Mouse (Mus musculus) embryo, embryonic 9.5 days (tissue): ENCODE results near the gene Ctdspl.

Experiments used
- DNase-seq: peaks from one replicate; pipeline ENCODE4 v3.0.0-alpha.2; 2017; ENCODE audit errors: extremely low spot score

Ctdspl gene

GRCm38 (mm10) chr9:118949124-118949523, 22.9 kb downstream of the Ctdspl start:
- DNase-seq, result no peak

DNA sequence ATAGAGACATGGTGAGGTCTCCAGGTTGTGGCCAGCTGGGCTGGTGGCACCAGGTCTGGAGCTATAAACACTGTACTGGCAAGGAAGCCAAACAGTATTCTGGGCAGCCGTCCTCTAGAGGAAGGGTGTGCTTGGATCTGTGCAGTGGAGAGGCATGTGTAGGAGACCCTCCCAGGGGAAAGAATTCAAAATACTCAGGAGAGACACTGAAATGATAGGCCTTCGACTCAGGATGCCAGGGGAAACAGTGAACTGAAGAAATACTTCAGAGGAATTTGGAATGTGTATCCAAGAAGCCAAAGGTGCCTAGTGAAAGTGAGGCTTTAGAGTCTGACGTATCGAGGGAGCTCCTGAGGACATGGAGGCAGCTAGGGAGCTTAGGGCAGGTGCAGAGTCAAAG, 23.4 kb downstream of the Ctdspl start:
- no peak for DNase-seq

DNA sequence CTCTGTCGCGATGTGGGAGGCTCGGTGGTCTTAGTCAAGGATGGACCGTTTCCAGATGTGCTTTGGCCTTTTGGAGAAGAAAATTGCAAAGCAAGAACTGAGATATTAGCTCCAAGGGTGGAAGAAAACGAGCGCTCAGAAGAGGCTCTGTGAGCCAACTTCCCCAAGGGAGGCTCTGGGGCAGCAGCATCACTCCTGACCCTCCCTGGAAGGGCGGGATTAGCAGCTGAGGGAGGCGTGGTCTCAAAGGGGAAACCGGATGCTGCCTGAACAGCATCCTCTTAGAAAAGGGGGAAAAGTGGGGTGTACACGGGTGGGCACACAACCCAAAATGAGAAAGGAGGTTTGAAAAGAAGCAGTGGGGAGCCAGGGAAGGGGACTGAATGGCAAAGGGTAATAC, 23.8 kb downstream of the Ctdspl start:
- DNase-seq, result no peak

GRCm38 (mm10) chr9:118950751-118951150, 24.5 kb downstream of the Ctdspl start:
- no peak for DNase-seq

- DNase-seq, result no peak
Measured at GRCm38 (mm10) chr9:118951381-118951780, 25.1 kb downstream of the Ctdspl start.

- no peak for DNase-seq
Measured at GRCm38 (mm10) chr9:118952180-118952579, 25.9 kb downstream of the Ctdspl start.

DNA sequence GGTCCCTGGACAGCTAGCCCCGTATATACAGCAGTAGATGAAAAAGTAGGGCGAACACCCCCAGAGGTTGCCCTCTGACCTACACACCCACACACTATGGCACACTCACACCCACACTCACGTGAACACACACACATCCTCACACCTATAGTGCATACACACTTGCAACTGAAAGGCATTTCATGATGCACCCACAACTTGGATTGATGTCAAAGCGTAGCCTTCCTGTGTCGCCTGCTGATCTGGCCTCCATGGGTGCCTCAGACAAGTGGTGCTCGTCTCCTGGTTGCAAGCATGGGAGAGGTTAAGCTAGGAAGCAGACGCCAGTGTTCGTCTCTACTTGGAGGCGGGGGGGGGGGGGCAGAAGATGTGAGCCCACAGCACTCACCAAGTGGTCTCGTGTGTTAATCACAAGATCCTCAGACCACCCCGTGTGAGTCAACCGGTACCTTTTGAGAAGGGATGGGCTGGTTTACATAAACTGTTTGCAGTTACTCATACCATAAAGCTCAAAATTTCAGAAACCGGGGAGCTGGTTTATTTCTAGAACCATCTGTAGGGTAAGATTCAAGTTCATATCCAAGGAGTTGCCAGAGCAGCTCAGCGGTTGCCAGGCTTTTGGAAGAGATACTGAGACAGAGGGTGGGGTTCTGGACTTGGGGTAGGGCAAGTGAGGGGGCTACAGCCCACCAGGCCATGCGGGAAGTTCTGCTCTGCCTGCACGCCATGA, 27.4 kb downstream of the Ctdspl start:
- no peak for DNase-seq

- DNase-seq, result no peak
Measured at GRCm38 (mm10) chr9:118958802-118959201, 32.5 kb downstream of the Ctdspl start.

GRCm38 (mm10) chr9:118960415-118961091, 34.3 kb downstream of the Ctdspl start:
- peak; percentile 61 for DNase-seq

DNA sequence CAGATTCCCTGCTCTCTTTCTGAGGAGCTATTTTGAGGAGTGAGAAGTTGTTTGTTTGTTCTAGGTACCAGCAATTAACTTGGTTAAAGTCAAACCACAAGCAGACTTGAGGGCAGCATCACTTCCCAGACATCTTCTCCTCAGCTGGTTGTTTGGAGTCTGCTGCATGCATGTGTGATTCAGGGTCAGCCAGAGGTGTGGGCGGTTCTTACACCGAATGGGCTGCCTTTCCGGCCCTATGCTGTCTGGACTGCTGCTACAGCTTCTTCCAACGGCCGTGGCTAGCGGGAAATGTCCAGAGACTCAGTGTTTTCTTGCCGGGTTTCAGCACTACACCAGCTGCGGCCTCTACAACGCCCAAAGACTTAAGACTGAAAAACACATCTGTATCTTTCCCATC, 36.9 kb downstream of the Ctdspl start:
- DNase-seq, result no peak

GRCm38 (mm10) chr9:118964263-118965034, 38.2 kb downstream of the Ctdspl start:
- DNase-seq, result no peak

DNA sequence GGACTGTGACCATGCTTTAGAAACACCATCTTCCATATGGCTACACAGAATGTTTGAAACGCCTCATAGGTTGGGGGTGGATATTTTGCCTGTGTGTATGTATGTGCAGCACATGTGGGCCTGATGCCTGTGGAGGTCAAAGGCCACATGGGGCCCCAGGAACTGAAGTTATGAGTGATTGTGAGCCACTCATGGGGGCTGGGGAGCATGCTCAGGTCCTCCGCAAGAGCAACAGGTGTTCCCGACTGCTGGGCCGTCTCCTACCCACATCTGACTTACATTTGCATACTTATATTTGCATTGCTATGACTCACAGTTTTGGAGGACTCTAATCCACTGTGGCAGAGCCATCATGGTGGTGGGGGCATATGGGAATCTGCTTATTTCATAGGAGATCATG, 43.6 kb downstream of the Ctdspl start:
- DNase-seq, result no peak

DNA sequence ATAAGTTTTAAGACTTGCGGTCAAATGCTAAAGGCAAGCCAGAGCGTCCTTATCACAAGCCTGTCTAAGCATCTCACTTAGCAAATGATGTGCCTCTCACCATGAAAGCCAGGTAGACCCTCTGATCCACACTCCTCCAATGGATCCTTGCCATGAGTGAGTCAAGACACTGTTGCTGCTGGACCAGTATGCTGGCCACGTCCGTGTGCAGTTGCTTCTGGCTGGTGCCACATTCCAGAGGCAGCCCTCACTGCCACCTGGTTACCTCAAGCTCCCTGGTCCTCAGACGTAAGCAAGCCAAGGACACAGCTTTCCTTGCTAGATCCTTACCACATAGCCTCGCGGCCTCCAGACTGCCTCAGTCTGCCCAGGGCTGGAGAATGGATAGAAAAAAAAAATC, 46.8 kb downstream of the Ctdspl start:
- no peak for DNase-seq

DNA sequence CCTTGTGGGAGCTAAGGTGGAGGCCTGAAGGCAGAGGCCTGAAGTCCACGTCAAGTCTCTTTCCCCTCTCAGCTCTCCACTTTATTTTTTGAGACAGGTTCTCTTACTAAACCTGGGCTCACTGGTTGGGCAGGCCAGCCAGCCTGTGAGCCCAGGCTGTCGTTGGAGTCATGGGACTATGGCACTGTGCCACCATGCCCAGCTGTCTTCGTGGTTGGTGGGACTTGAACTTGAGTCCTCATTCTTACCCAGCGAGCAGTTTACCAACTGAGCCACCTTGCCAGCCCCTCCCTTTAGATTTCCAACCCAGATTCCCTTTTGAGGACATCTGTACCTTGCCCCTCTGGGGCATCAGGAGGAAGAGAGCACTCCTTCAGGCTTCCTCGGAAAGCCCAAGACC, 47.3 kb downstream of the Ctdspl start:
- DNase-seq, result no peak

DNA sequence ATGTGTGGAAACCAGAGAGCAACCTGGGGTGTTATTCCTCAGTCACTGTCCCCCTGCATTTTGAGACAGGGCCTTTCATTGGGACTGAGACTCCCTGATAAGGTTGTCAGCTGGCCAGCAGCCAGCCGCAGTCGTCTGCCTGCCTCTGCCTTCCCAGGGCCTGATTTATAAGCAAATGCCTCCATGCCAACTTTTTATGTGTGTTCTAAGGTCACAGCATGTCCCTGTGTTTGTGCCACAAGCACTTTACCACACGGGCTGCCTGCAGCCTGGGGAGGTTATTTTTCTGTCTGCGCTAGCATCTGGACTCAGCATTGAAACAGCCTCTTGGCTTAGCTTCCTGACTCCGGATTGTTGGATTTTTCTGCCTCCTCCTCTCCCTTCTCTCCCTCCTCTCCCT, 47.9 kb downstream of the Ctdspl start:
- DNase-seq, result no peak

DNA sequence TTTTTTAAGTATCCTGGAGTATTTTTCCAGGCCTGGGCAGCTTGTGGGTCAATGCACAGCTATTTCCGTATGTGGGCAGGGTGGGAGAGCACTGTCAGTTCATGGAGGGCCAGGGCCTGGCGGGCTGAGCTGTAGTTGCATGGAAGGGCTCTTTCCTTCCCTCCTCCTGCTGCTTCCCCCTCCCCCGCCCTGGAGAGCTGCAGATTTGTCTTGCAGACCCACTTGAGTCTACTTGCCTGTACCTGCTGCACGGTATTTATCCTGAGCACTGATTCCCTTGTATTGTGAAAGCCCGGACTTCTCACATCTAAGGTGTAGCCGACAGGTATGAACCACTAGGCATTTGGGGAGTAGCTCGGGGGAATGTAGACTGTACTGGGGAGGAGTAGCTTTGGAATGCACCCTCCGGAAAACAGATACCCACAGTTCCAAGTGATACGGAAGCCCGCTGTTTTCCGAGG, 49.0 kb downstream of the Ctdspl start:
- peak; percentile 42 for DNase-seq

- no peak for DNase-seq
Measured at GRCm38 (mm10) chr9:118975758-118976157, 49.5 kb downstream of the Ctdspl start.

DNA sequence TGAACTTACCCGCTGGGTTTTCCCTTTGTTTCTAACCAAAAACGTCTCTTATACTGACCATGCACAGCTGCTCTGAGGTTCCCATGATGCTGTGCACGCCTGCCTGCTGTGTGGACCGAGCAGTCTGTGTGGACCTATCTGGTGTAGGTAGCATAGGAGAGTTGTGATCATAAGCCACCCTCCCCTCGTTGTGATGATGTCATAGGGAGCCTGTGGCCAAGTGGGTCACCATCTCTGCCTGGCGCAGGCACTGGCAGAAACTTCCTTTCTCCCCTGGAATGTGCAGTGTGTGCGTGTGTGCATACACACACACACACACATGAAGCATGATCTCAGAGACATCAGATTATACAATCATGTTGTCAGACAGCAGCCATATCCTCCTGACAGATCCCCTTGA, 50.3 kb downstream of the Ctdspl start:
- DNase-seq, result no peak

DNA sequence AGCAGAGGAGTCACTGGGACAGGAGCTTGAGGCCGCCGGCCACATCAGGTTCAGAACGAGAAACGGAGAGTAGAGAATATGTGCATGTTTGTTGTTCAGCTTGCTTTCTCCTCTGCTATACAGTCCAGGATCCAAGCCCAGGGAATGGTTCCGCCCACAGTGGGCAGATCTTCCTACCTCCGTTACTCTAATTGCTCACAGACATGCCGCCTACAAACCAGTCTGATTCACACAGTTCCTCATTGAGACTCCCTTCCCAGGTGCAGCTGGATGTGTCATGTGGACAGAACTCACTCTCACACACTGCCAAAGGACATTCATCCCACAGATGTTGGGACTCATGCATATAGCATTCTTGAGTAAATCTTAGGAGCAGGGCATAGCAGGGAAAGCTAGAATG, 51.2 kb downstream of the Ctdspl start:
- DNase-seq, result no peak

- peak; percentile 56 for DNase-seq
Measured at GRCm38 (mm10) chr9:118980411-118980823, 54.2 kb downstream of the Ctdspl start.

DNA sequence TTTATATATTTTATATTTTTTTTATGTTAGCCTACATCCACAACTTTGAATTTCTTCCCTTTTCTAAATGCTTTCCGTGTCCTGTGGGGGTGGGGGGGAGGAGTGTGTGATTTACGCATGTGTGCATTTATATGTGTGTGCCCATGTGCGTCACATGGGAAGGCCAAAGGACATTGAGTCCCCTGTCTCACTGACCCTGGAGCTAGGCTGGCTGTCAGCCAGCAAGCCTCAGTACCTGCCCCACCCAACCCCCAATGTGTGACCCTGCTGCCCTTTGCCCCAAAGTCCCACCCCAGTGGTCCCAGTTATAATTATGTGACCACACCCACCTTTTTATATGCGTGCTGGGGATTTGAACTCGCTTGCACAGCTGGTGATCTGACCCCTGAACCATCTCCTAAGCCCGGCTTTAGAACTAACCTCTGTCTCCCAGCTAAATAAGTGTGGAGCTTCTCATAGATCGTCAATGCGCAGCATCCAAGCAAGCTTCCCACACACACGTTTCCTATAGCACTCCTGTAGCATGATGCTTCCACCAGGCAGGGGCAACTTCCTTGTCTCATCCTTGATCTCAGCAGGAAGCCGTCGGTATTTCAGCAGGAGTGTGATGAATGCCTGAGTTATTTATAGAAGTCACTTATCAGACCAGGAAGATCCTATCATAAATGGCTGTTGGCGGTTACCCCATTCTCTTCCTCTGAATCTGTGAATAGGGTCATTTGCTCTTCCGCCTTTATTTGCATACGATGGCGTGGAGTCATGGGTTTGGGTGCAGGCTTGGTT, 58.6 kb downstream of the Ctdspl start:
- DNase-seq, result no peak

GRCm38 (mm10) chr9:118986286-118986685, 60.0 kb downstream of the Ctdspl start:
- no peak for DNase-seq
